Comparison of ENCODE assay signal across 8 mouse cellular contexts in genomic region chr4:69195645-69196044, GRCm38 (mm10).
DNase-seq lines count a peak whose midpoint lies in the region; ATAC-seq and TF ChIP-seq lines count a peak whose summit lies in the region.

No protein-coding gene starts in this region.

- H3K4me2 ChIP-seq in forebrain, embryonic 14.5 days (ENCODE audit: low read length), result peak overlapping the region; percentile 60
- H3K4me2 ChIP-seq in liver, embryonic 13.5 days, result peak overlapping the region; percentile 35; the same call in 1 of the 2 replicates
- peak overlapping the region; percentile 78 for H3K4me2 ChIP-seq in neural tube, embryonic 15.5 days

- under 1% methylated on average over 13 of the region's 13 CpGs for WGBS in forebrain, embryonic 14.5 days
- 2% methylated on average over 13 of the region's 13 CpGs for WGBS in liver, embryonic 13.5 days (ENCODE audit: insufficient replicate concordance)
- WGBS in neural tube, embryonic 15.5 days, result 1% methylated on average over 13 of the region's 13 CpGs

- no peaks in the 10 kb centered on the region for H3K36me3 ChIP-seq in E14TG2a.4 (ENCODE audit: insufficient read depth, low read length)
- no peaks in the 10 kb centered on the region for H3K36me3 ChIP-seq in forebrain, embryonic 14.5 days (ENCODE audit: control insufficient read depth, insufficient read depth, low read length)
- H3K36me3 ChIP-seq in liver, embryonic 13.5 days, result no peaks in the 10 kb centered on the region
- H3K36me3 ChIP-seq in neural tube, embryonic 15.5 days, result no peaks in the 10 kb centered on the region

- intact Hi-C loops in heart, postnatal 36 days (cut with DNase I), result loop anchor here (5.0 to 10.0 kb wide), 4 partner anchors 559 to 1427 kb away; no protein-coding TSS in a partner anchor

- peak overlapping the region; percentile 66 for H3K9ac ChIP-seq in forebrain, embryonic 14.5 days (ENCODE audit: low read length)
- no peak overlapping the region for H3K9ac ChIP-seq in liver, embryonic 13.5 days
- peak overlapping the region; percentile 59 for H3K9ac ChIP-seq in neural tube, embryonic 15.5 days (replicated peaks)

- peak; percentile 63 for TF ChIP-seq CTCF in E14TG2a.4 (conservative IDR thresholded peaks at IDR 0.05; ENCODE audit: low read length)

- peak overlapping the region; percentile 48 for H3K4me3 ChIP-seq in E14TG2a.4 (replicated peaks; ENCODE audit: low read length)
- H3K4me3 ChIP-seq in forebrain, embryonic 14.5 days (ENCODE audit: low read depth, low read length), result peak overlapping the region; percentile 35
- H3K4me3 ChIP-seq in liver, embryonic 13.5 days (replicated peaks), result no peak overlapping the region
- peak overlapping the region; percentile 49 for H3K4me3 ChIP-seq in neural tube, embryonic 15.5 days (replicated peaks)

- H3K4me1 ChIP-seq in E14TG2a.4 (replicated peaks; ENCODE audit: low read depth, low read length), result 0 out of 2 replicates have a peak, but pooled peaks cover 4% of the 10 kb centered on the region
- no peaks in the 10 kb centered on the region for H3K4me1 ChIP-seq in forebrain, embryonic 14.5 days (ENCODE audit: control insufficient read depth, insufficient read depth, low read length)
- no peaks in the 10 kb centered on the region for H3K4me1 ChIP-seq in liver, embryonic 13.5 days (replicated peaks)
- peaks cover 4% of the 10 kb centered on the region; the same call in 1 of the 2 replicates for H3K4me1 ChIP-seq in neural tube, embryonic 15.5 days

- H3K27ac ChIP-seq in forebrain, embryonic 14.5 days (ENCODE audit: low read depth, low read length), result peak overlapping the region; percentile 29; the same call in 1 of the 2 replicates
- H3K27ac ChIP-seq in liver, embryonic 13.5 days, result no peak overlapping the region
- peak overlapping the region; percentile 79 for H3K27ac ChIP-seq in neural tube, embryonic 15.5 days (replicated peaks)

- H3K27me3 ChIP-seq in E14TG2a.4 (ENCODE audit: insufficient read depth, low read length), result no peaks in the 10 kb centered on the region
- no peaks in the 10 kb centered on the region for H3K27me3 ChIP-seq in forebrain, embryonic 14.5 days (replicated peaks; ENCODE audit: control insufficient read depth, insufficient read depth, low read length)
- H3K27me3 ChIP-seq in liver, embryonic 13.5 days, result no peaks in the 10 kb centered on the region
- H3K27me3 ChIP-seq in neural tube, embryonic 15.5 days (replicated peaks), result no peaks in the 10 kb centered on the region

- peak; percentile 60 for DNase-seq in cerebellum, adult 11 months
- DNase-seq in forebrain, embryonic 14.5 days (ENCODE audit: low spot score), result peak; percentile 92
- DNase-seq in heart, postnatal 36 days, result peak; percentile 26 to 50
- peak; percentile 62 for DNase-seq in layer of hippocampus, adult 11-12 months (ENCODE audit: low spot score)
- DNase-seq in liver, embryonic 13.5 days, result no peak
- DNase-seq in c-Kit-positive CD71-positive TER-119-positive erythroid progenitor cells, embryonic 14.5 days (ENCODE audit: low spot score), result no peak

- peak; percentile 96 for ATAC-seq in forebrain, embryonic 14.5 days
- no peak for ATAC-seq in liver, embryonic 13.5 days (ENCODE audit: low read depth)
- peak; percentile 95 for ATAC-seq in neural tube, embryonic 15.5 days (ENCODE audit: low FRiP score)

- no peaks in the 10 kb centered on the region for H3K9me3 ChIP-seq in E14TG2a.4 (ENCODE audit: low read length)
- no peaks in the 10 kb centered on the region for H3K9me3 ChIP-seq in forebrain, embryonic 14.5 days (replicated peaks; ENCODE audit: control insufficient read depth, low read length)
- H3K9me3 ChIP-seq in liver, embryonic 13.5 days (replicated peaks), result no peaks in the 10 kb centered on the region
- no peaks in the 10 kb centered on the region for H3K9me3 ChIP-seq in neural tube, embryonic 15.5 days (replicated peaks)

Comparison
In these comparisons a context has a peak if more than half of its experiments do, and no peak if none do; other contexts are left out.
1. DNase-seq: peak in cerebellum, adult 11 months (single experiment), forebrain, embryonic 14.5 days (single experiment), heart, postnatal 36 days (2 of 2) and layer of hippocampus, adult 11-12 months (single experiment); none in liver, embryonic 13.5 days (single experiment) and c-Kit-positive CD71-positive TER-119-positive erythroid progenitor cells, embryonic 14.5 days (single experiment).
2. Peak in every context shown above with its lines, with median percentiles within 50 percentile points of each other: H3K4me2 ChIP-seq.